Mouse (Mus musculus) heart, embryonic 16.5 days (tissue): Measurements from ENCODE around the gene Nsrp1. TPM values are rescaled to one million over a fixed set of nuclear protein-coding genes. Genes with fewer than 3 reads are reported as not detected.

ENCODE experiments used
- ATAC-seq: fragments of 200-750 bp; cut with Nextera tagmentation; replicated peaks from 2 replicates; pipeline ENCODE4 v1.8.0; 2017; ENCODE audit warnings: moderate number of reproducible peaks; ENCODE audit not compliant: insufficient read depth, low FRiP score; ENCODE audit errors: extremely low read depth
- H3K27ac ChIP-seq: fragments of 300-500 bp; sonication (generic); 2 replicates; pipeline ENCODE4 v1.5.1; 2014; ENCODE audit warnings: mild to moderate bottlenecking, low read length, control low read depth, moderate library complexity
- H3K27me3 ChIP-seq: fragments of 300-500 bp; sonication (generic); 2 replicates; pipeline ENCODE4 v1.6.1; 2014; ENCODE audit warnings: low read length, mixed read lengths; ENCODE audit not compliant: control insufficient read depth, insufficient read depth
- H3K36me3 ChIP-seq: fragments of 300-500 bp; sonication (generic); 2 replicates; pipeline ENCODE4 v1.6.1; 2014; ENCODE audit not compliant: control insufficient read depth, insufficient read depth
- H3K4me1 ChIP-seq: fragments of 300-500 bp; sonication (generic); 2 replicates; pipeline ENCODE4 v1.6.1; 2014; ENCODE audit warnings: low read length, mixed read lengths; ENCODE audit not compliant: control insufficient read depth, insufficient read depth
- H3K4me2 ChIP-seq: fragments of 300-500 bp; sonication (generic); 2 replicates; pipeline ENCODE4 v1.6.1; 2014; ENCODE audit warnings: low read depth, mild to moderate bottlenecking, control low read depth, low read length
- H3K4me3 ChIP-seq: fragments of 300-500 bp; sonication (generic); 2 replicates; pipeline ENCODE4 v1.5.1; 2014; ENCODE audit warnings: mild to moderate bottlenecking, control low read depth, low read length
- H3K9ac ChIP-seq: fragments of 300-500 bp; sonication (generic); 2 replicates; pipeline ENCODE4 v1.6.1; 2014; ENCODE audit warnings: low read length, control low read depth
- H3K9me3 ChIP-seq: fragments of 300-500 bp; sonication (generic); replicated peaks from 2 replicates; pipeline ENCODE4 v1.6.1; 2016; ENCODE audit warnings: low read length; ENCODE audit not compliant: control insufficient read depth
- WGBS: fragments of 180-500 bp; shearing (Covaris S2); extraction: QIAGEN DNeasy Blood & Tissue Kit; methylation state at CpG from one replicate; pipeline ENCODE4 v1.1.7; 2014; 5-methylcytosine and 5-hydroxymethylcytosine counted together
- polyA plus RNA-seq: library from polyadenylated mRNA; unstranded; fragments of >200 nt; fragmentation: Nextera tagmentation; extraction: Ambion mirVana; gene quantifications from 2 replicates; pipeline ENCODE4 v1.2.1, GENCODE M21; 2015

The Nsrp1 gene
- polyA plus RNA-seq, 1 experiment from 2014 or later = 50.1 TPM

DNA sequence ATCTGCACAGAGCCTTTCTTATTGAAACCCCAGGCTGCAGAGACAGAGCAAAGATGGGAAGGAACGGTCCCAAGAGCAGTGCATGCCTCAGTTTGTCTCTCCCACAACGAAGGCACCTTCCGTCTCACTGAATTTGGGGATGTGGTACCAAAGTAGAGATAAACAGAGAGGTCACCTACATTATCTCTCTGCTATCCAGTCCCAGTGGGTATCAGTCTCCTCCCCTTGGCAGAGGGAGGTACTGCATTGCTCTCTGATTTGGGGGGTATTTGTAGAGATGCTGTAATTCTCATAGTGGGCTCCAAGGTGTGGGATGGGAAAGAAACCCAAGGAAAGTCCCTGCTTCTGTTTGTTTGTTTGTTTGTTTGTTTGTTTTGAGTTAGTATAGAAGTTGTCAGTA lies 51.7 kb downstream of the Nsrp1 start:
- Histone ChIP-seq H3K27me3 (no peaks in the 10 kb centered on the region), H3K36me3 (no peaks in the 10 kb centered on the region), H3K9me3 (no peaks in the 10 kb centered on the region), H3K27ac (no peak overlapping the region), H3K4me3 (no peak overlapping the region), H3K9ac (no peak overlapping the region), H3K4me2 (no peak overlapping the region), H3K4me1 (no peaks in the 10 kb centered on the region)
- ATAC-seq = no peak
- WGBS = 49% methylated on average over 3 of the region's 3 CpGs

DNA sequence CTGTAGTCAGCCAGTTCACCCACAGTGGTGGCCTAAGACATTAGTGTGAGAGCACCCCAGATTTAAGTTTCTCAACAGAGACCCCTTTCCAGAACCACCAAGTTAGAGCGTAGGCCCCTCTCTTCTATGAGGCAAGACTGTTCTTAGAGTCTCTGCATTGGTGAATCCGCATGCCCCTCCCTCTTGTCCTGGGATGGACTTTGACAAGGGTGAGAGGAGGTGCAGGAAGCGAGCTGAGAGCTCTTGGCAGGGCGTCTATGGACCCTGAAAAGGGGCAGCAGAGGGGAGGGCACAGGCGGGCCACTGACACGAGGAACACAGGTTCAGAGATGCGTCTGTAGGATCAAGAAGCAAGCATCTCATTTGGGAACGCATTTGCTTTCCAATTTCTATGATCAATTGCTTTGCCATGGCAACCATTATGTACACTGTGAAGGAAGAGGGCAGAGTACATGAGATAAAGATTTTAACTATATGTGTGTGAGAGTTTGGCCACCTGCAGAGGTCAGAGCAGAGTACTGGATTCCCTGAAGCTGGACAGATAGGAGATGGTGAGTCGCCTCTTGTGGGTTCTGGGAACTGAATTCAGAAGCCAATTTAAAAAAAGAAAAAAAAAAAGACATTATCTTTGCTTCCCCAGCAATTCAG lies 56.4 kb downstream of the Nsrp1 start:
- Histone ChIP-seq H3K4me1 (no peaks in the 10 kb centered on the region), H3K4me2 (no peak overlapping the region), H3K4me3 (no peak overlapping the region), H3K9me3 (no peaks in the 10 kb centered on the region), H3K27me3 (no peaks in the 10 kb centered on the region; the same call in none of the 2 replicates), H3K9ac (no peak overlapping the region), H3K27ac (no peak overlapping the region), H3K36me3 (no peaks in the 10 kb centered on the region)
- 76% methylated on average over 9 of the region's 9 CpGs for WGBS
- no peak for ATAC-seq

DNA sequence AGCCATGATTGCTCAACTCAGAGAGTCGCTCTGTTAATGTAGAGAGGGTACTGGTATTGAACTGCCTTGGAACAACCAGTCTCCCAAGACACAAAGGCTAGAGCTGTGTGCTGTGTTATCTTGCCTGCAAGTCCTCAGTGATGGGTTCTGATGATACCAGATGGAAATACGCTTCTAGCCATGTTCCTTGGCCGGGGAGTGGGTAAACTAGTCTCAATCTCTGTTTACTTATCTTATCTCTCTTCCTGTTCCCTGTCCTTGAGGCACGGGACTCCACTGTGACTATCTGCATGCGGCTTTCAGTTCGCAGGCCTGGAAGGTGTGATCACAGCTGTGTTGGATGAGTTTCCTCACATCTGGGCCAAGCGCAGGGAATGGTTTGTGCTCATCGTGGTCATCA lies 58.7 kb downstream of the Nsrp1 start:
- no peak overlapping the region for H3K4me2 ChIP-seq
- H3K9ac ChIP-seq = no peak overlapping the region
- no peaks in the 10 kb centered on the region for H3K9me3 ChIP-seq
- 14% methylated on average over 8 of the region's 8 CpGs for WGBS
- H3K4me1 ChIP-seq = no peaks in the 10 kb centered on the region
- no peaks in the 10 kb centered on the region for H3K36me3 ChIP-seq
- H3K27ac ChIP-seq = no peak overlapping the region
- no peak overlapping the region for H3K4me3 ChIP-seq
- no peak for ATAC-seq
- no peaks in the 10 kb centered on the region; the same call in none of the 2 replicates for H3K27me3 ChIP-seq

DNA sequence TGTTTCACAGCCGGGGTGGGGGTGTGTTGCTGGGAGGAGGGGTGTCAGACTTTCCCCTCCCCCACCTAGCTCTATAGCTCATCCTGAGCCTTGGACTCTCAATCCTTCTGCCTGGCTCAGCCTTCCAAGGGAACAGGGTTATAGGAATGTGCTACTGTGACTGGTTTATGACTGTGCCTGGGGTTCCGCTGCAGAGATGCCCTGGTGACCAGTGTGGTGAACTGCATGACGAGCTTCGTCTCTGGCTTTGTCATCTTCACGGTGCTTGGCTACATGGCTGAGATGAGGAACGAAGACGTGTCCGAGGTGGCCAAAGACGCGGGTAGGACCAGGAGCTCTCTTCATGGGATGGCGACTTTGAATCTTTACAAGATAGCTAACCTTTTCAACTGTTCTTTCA lies 60.2 kb downstream of the Nsrp1 start:
- no peak overlapping the region for H3K9ac ChIP-seq
- WGBS = 77% methylated on average over 11 of the region's 11 CpGs
- no peaks in the 10 kb centered on the region for H3K4me1 ChIP-seq
- H3K27me3 ChIP-seq = no peaks in the 10 kb centered on the region; the same call in none of the 2 replicates
- no peak overlapping the region for H3K4me3 ChIP-seq
- no peaks in the 10 kb centered on the region for H3K9me3 ChIP-seq
- H3K36me3 ChIP-seq = no peaks in the 10 kb centered on the region
- no peak overlapping the region for H3K4me2 ChIP-seq
- no peak for ATAC-seq
- H3K27ac ChIP-seq = no peak overlapping the region

DNA sequence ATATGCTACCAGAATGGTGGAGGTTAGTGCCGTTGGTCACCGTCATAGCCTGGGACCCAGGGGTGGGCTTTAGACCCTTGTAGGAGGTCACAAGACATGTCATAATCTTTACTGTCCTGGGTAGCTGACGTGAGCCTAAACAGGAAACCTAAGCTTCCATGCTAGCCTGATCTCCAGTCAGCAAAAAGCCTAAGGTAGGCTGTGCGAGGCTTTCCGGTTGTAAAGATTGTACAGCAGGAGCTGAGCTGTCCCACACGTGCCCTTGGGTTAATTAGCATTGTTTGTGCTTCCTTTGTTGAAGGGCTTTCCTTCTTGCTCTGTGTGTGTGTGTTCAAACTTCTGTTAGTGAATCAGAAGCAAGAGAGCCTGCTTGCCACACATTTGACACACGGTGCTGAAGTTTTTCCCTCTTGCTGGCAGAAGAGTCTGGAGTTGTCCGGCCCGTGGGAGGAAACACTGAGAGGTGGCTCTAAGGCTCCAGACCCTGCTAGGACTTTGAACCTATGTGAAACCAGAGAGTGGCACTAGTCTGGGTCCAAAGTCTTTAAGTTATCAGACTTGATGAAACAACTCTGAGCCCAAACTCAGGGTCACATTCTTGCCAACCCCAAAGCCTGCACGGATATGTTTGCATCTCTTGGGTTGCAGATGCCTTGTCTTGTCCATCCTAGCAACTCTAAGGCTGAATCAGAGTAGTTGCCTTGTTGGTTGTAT lies 67.3 kb downstream of the Nsrp1 start:
- Histone ChIP-seq H3K9me3 (no peaks in the 10 kb centered on the region), H3K27me3 (0 out of 2 replicates have a peak, but pooled peaks cover 3% of the 10 kb centered on the region), H3K4me2 (no peak overlapping the region), H3K9ac (no peak overlapping the region), H3K4me3 (no peak overlapping the region), H3K4me1 (peaks cover 8% of the 10 kb centered on the region; the same call in 1 of the 2 replicates), H3K27ac (no peak overlapping the region), H3K36me3 (no peaks in the 10 kb centered on the region)
- ATAC-seq = no peak
- 78% methylated on average over 10 of the region's 10 CpGs for WGBS

DNA sequence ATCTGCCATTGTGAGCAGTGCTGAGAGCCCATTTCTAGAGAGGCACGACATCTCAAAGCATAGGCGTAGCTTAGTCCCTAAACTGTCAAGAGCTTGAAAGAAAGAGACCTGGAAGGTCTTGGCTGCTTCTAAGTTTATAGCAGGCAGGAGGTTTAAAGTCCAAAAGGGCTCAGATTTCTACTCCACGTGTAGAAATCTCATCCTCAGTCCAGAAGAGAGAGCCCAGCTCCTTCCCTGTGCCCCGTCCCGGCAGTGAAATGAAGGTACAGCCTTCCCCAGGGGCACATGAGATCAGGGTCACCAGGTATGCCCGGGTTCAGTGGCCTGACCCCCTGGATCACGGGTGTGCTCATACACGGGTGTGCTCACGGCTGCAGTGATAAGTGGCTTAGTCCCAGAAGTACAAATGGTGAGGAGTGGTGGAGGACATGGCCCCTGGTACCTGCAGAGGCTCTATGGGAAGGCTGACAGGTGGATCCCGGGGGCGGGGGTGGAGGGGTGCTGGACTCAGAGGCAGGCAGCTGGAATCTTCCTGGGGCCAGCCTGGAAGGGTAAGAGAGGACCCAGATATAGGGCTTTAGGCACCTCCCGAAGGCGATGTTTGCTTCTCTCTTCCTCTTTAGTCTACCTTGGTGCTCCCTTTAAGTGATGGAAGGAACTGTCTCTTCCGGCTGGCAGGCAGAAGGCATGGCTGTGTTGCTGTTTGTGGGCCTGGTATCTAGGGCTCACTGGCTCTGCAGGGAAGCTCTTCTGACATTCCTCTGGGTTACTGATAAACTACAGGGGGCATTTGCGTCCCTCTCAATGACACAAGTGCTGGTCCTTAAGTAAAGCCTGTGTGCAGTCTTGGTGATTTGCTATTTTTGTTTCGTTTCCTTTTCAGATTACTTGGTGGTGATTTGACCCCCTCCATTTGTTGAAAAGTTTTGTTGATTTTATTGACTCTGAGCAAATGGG lies 68.9 kb downstream of the Nsrp1 start:
- Histone ChIP-seq H3K9me3 (no peaks in the 10 kb centered on the region), H3K27ac (no peak overlapping the region), H3K4me1 (peaks cover 8% of the 10 kb centered on the region; the same call in 1 of the 2 replicates), H3K9ac (no peak overlapping the region), H3K4me3 (no peak overlapping the region), H3K4me2 (no peak overlapping the region), H3K27me3 (0 out of 2 replicates have a peak, but pooled peaks cover 3% of the 10 kb centered on the region), H3K36me3 (no peaks in the 10 kb centered on the region)
- ATAC-seq = no peak
- 53% methylated on average over 16 of the region's 16 CpGs for WGBS

DNA sequence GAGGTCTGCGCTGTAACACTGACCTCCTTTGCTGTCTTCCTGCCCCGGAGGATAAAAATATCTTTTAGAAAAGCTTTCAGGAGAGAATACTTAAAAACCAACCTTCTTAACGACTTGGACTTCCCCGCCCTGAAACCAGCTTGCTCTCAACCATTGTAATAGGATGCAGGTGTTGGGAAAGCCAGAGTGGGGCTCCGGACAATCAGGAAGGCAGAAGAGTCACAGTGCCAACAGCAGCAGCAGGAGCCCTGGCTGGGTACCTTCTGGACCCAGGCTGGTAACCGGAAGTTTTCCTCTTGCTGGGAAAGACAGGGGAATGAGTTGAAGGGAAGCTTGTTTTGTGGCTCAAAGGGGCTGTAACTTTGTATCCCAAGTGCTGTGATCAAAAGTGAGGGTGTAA lies 71.6 kb downstream of the Nsrp1 start:
- no peaks in the 10 kb centered on the region for H3K9me3 ChIP-seq
- no peak overlapping the region for H3K9ac ChIP-seq
- H3K4me2 ChIP-seq = no peak overlapping the region
- ATAC-seq = no peak
- H3K36me3 ChIP-seq = no peaks in the 10 kb centered on the region
- peaks cover 7% of the 10 kb centered on the region; the same call in 1 of the 2 replicates for H3K27me3 ChIP-seq
- H3K4me1 ChIP-seq = peaks cover 8% of the 10 kb centered on the region; the same call in 1 of the 2 replicates
- no peak overlapping the region for H3K27ac ChIP-seq
- H3K4me3 ChIP-seq = no peak overlapping the region
- 35% methylated on average over 6 of the region's 6 CpGs for WGBS

DNA sequence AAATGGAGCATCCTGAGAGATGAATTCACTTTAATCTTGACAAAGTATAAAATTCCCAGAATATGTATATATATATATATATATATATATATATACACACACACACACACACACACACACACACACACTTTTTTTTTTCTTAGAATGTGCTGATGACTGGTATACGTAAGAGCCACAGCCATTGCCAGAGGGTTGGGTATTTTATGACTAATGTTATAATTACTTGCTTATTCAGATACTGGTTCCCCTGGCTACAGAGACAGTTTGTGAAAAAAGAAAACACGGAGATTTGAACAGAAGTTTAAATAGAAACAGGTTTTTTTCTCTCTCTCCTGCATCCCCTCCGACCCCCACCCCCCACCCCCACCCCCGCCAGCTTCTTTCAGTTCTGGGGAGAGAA lies 72.4 kb downstream of the Nsrp1 start:
- no peaks in the 10 kb centered on the region for H3K9me3 ChIP-seq

More for the DNA sequence above, 72.4 kb downstream of the Nsrp1 start:
- WGBS = 51% methylated on average over 4 of the region's 4 CpGs
- Histone ChIP-seq H3K27me3 (peaks cover 11% of the 10 kb centered on the region; the same call in 1 of the 2 replicates), H3K9ac (no peak overlapping the region), H3K4me2 (no peak overlapping the region), H3K4me1 (peaks cover 8% of the 10 kb centered on the region; the same call in 1 of the 2 replicates), H3K27ac (no peak overlapping the region), H3K36me3 (no peaks in the 10 kb centered on the region), H3K4me3 (no peak overlapping the region)
- ATAC-seq = no peak
